Mouse (Mus musculus) layer of hippocampus, adult 6 months (tissue): Measurements from ENCODE around the gene Abo. TPM values are rescaled to one million over a fixed set of nuclear protein-coding genes. Genes with fewer than 3 reads are reported as not detected.

Source experiments
- long read RNA-seq, 2 experiments: library from polyadenylated mRNA; unstranded; transcript quantifications; one replicate each; pipeline ENCODE4 v2.0.0; 2019 to 2020
- polyA plus RNA-seq: library from polyadenylated mRNA; unstranded; fragments of <200 nt; fragmentation: Nextera tagmentation; gene quantifications from 2 replicates; pipeline ENCODE4 v1.2.3, GENCODE M21; 2021

Gene Abo
- not detected in 2 replicates for polyA plus RNA-seq
- long read RNA-seq, experiment 1 = 0 reads
- long read RNA-seq, experiment 2 = 0 reads

DNA sequence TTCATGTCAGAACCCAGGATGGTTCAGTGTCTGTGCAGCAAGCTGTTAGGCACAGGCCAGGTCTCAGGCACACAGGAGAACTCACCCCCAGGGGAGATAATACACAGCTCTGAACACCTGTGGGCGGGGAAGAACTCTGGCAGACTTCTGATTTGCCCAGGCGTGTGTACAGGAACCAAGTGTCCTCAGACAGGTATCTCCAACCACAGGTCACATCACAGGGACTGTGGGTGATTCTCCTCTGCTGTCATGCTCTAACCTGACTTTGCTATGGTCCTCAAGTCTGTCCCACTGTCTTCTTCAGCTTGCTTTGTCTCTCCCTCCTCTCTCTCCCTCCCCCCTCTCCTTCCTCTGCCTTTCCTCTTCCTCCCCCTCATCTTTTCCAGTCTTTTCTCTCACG is at the start of gene Abo:
Gene Abo (minus strand): TSS at position 101 of the 400 bp plus-strand sequence.

DNA sequence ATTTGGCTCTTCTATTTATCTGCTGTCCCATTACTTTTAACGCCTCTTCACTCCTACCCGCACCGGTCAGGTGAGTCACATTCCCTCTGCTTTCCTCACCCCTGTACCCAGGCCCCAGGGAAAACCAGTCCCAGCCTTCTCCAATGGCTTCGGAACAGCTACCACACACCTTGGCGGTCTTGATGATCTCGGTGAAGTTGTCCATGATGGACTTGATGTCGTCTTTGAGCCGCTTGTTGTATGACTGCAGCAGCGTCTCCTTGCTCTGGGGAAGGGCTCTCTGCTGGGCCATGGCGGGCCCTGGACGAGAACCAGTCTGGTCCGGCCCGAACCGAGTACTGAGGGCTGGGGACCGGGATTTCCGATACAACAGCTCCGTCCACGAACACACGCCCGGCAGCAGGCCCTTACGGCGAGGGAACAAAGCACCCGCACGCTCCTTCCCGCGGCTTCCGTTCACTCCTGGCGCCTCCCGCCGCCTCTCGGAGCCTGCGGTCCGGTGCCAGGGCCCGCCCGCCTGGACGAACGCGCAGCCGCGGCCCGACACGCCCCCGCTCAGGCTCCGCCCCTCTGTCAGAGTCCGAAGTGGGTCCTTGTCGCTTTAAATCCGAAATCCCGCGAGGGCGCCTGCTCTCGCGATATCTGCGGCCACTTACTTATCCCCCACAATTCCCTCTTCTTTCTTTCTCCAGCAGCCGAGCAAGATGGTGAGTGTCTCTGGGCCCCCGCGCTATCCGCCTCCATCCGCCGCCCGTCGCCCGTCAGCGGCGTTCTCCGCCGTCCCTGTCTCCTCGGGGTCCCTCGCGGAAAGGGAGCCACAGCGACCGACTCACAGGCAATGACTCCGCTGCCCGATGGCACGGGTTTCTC is 45.6 kb upstream of the Abo start, which contains the start of the genes Med22 and Rpl7a:
Gene Med22 (minus strand): TSS at position 554 of the 870 bp plus-strand sequence.
Gene Rpl7a (plus strand): TSS at position 641 of the 870 bp plus-strand sequence.

DNA sequence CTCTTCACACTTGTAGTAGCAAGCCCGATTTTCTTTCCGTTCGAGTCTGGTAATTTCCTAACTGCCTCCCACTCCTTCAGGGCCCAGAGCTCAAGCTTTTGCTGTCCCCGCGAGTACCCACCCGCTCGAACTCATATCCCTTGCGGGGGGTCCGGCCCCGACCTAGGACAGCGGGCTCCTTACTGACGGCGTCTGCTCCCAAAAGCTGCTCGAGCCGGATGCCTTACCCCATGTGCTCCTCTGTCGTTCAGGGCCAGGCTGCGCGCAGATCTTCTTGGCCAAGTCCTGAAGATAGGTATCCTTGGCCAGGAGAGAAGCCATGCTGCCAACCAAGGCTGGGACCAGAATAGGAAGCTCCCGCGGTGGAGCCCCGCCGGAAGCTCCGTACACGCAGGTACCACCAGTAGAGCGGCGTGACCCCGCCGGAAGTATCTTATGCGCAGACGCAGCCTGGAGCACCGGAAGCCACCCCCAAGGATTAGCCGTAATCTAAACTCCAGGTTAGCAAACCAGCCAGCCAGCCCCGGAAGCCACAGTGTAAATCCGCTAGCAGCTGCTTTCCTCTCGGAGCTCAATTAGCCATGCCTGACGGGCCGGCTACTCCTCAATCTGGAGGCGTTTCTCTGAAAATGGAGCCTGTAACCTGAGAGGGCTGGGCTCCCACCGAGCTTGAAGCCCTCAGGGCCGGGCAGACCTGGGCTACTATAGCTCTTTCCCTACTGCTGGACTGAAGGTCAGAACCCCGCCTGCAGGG is 37.9 kb upstream of the Abo start, which contains the start of gene Surf6:
Gene Surf6 (minus strand): TSS at position 413 of the 754 bp plus-strand sequence.

Other genes starting within 250 kb of the Abo start
- 58.7 and 61.4 TPM in 2 replicates for gene Fam69b, start 236.5 kb downstream of the Abo start, polyA plus RNA-seq
- gene Lcn4, start 193.7 kb downstream of the Abo start, polyA plus RNA-seq = not detected in 2 replicates
- 5.4 and 5.9 TPM in 2 replicates for gene Surf6, start 37.9 kb upstream of the Abo start, polyA plus RNA-seq
- 43.0 and 43.9 TPM in 2 replicates for gene Med22, start 45.7 kb upstream of the Abo start, polyA plus RNA-seq
- 298 and 299 TPM in 2 replicates for gene Rpl7a, start 45.8 kb upstream of the Abo start, polyA plus RNA-seq
- 30.0 and 31.6 TPM in 2 replicates for gene Surf2, start 51.4 kb upstream of the Abo start, polyA plus RNA-seq
- 150 and 152 TPM in 2 replicates for gene Surf1, start 51.6 kb upstream of the Abo start, polyA plus RNA-seq
- gene Surf4, start 68.9 kb upstream of the Abo start, polyA plus RNA-seq = 90.1 and 99.9 TPM in 2 replicates
- 0.06 and 0.18 TPM in 2 replicates for gene Stkld1, start 69.1 kb upstream of the Abo start, polyA plus RNA-seq
- gene Rexo4, start 99.4 kb upstream of the Abo start, polyA plus RNA-seq = 33.3 and 35.0 TPM in 2 replicates
- 5.7 and 6.0 TPM in 2 replicates for gene Adamts13, start 108.4 kb upstream of the Abo start, polyA plus RNA-seq
- gene Cacfd1, start 144.9 kb upstream of the Abo start, polyA plus RNA-seq = 51.1 and 52.4 TPM in 2 replicates
- gene Slc2a6, start 163.0 kb upstream of the Abo start, polyA plus RNA-seq = 31.6 and 33.9 TPM in 2 replicates
- 0.36 and 0.45 TPM in 2 replicates for gene Mymk, start 207.2 kb upstream of the Abo start, polyA plus RNA-seq
- gene Adamtsl2, start 214.4 kb upstream of the Abo start, polyA plus RNA-seq = 22.4 and 24.9 TPM in 2 replicates